Mouse (Mus musculus) natural killer cell, adult 2 months (primary cell): ENCODE data around the gene Omg.

Source experiments
- DNase-seq, 2 experiments: peaks; one replicate each; pipeline ENCODE4 v3.0.0; 2022; ENCODE audit warnings: low spot score in 2 of 2

Omg gene

DNA sequence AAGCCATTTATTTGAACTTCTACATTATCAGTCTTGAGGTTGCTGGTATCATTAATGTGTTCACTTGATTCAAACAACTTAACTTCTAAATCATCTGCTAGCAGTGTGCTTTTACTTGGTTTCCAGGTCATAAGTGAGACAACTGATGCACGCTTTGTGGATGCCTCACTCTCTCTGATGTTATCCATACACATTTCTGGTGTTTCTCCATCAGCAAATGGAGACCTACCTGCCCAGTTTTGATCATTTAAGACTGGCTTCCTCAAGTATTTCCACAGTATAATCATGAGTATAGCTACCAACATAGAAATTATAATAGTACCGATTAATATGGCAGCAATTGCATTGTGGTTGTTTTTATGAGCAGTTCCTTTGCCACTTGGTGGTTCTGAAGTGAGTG lies 11.9 kb upstream of the Omg start:
- no peak for DNase-seq

- DNase-seq = no peak
Measured at GRCm38 (mm10) chr11:79515331-79515730, 11.4 kb upstream of the Omg start.

GRCm38 (mm10) chr11:79511970-79512369 lies 8.1 kb upstream of the Omg start:
- DNase-seq = no peak

DNA sequence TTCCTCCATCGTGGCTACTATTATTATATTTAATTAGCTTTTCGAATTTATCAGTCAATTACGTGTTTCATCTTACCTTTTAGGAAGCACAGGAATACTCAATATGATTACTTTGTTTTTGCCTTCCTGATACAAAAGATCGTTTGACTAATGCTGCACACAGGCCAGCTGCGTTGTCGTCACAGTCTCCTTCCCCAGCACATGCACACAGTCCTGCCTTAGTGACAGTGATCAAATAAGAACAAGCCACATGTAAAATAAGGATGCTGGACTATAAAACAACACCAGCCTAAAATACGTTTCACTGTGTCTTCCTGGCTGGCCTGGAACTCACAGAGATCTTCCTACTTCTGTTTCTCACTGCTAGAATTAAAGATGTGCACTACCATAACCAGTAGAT lies 622 bp upstream of the Omg start:
- DNase-seq = no peak

GRCm38 (mm10) chr11:79502917-79503316 lies 967 bp downstream of the Omg start:
- no peak for DNase-seq

GRCm38 (mm10) chr11:79494976-79495800 lies 8.7 kb downstream of the Omg start:
- no peak for DNase-seq

DNA sequence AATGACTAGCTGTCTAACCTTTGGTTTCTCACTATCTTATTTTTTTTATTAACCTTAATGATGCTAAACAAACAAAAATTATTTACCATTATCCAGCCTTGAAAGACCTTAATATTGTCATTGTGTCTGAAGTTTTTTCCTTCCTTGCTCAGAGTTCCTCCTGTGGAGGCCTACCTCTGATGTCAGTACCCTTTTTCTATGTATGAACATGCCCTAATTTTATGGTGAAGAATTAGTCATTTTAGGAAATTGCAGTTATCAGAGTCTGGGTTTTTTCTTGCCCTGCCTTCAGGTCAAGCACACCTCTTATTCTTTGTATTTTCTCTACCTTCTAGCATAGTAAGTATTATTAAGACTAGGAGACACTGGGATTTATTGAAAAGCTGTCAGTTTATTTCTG lies 19.2 kb downstream of the Omg start:
- no peak for DNase-seq

DNA sequence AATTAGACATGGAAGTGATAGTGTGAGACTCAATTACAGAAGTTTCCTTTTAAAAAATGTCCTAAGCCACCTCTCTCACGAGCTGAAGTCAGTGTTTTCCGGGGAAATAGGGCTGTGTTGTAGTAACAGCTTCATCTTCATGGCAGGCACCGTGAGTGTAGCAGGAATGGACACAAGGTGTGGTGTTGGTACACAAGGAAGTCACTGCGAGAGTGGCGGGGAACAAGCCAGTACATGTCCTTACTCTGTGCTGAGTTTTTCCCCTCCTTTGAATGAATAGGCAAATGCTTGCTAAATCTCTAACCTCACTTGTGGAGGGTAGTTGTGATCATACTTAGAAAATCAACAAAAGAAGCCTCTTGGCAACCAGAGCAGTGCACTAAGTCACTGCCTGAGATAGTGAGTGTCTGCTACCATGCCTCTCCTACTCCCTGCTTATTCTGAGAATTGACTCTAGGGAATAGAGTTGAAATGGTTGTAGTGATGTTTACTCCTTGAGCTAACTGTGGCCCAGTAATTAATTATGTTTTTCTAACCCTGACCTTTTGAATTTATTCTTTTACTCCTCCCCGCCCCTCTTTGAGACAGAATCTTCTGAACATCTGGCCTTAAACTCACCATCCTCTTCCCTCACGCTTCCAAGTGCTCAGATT lies 19.9 kb downstream of the Omg start:
- DNase-seq = no peak

DNA sequence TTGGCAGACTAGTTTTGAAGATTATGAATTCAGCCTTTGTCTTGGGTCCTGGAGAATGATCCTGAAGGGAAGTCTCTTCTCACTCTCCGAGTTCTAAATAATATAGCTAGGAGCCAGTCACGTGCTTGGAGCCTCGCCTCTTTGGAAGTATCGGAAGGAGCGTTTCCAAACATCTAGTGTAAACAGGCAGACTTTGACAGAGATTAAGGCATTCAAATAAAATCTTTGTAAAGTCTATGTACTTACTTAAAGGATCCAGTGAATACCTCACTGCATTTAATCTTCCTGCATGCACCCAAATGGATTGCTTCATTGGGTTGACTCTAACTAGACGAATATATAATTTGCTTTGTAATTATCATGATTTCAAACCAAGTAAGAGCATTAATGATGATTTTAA lies 20.5 kb downstream of the Omg start:
- no peak for DNase-seq

- no peak for DNase-seq
Measured at GRCm38 (mm10) chr11:79468097-79468496, 35.8 kb downstream of the Omg start.

DNA sequence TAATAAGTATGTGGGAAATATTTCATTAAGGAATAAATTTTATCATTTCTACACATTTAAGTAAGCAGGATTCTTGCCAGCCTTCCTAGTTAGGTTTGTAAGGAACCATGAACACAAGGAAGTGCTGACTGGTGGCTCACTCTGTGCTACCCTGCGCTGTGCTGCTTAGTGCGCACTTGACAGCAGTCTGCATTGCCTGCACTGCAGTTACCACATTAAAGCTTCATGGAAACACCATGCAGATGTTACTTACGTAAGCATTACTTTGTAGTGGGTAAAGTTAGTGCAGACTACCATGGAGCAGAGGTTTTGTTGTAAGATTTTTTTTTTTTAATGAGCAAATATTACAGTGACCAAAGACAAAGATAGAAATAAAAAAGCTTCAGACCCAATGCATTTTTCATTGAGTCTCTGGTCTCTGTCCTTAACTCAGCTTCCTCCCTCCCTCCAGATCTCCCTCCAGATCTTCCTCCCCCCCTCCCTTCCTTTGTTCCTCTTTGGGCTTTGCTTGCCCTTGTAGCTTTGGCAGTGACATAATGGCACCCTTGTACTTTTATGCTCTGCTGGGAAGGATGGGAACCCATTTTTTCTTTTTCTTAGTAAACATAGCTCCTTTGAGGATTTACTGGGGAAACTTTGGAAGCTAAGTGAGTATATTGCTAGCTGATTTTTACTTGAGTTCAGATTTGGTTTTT lies 43.0 kb downstream of the Omg start:
- DNase-seq = peak; percentile 2 to 7

DNA sequence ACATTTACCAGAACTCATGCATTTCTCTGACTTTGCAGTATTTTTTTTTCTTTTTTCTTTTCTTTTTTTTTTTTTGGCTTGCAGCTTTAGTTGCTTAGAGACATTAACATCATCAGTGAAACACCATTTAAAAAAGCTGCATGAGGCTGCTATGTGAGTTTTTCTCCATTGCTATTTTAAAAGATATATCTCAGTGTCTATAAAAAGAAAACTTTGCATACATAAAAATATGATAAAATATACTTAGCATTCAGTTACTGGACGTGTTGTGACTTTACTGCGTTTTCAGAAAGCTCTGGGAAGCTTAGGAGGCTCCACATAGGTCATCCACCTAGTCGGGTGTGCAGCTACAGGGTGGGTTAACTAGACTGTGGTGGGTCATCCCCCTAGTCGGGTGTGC lies 44.0 kb downstream of the Omg start:
- DNase-seq = no peak

- no peak for DNase-seq
Measured at GRCm38 (mm10) chr11:79457928-79458327, 46.0 kb downstream of the Omg start.

DNA sequence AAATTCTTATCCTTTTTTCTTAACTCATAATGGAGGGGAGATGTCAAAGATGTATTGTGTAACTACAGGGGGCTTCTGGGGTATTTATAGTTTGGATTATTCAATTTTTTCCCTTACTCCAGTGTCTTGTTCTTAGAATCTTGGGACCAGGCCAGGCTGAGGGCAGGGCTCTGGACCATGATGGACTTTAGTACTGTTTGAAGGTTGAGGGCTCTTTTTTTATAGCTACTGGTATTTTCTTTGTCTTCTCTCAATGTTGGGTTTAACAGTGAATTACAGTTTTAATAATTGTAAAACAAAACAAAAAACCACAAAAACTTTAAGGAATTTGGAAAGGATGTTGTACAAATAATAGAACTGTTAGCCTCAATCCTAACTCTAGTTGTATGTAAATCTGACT lies 50.9 kb downstream of the Omg start:
- no peak for DNase-seq
